Mouse (Mus musculus): Measurements from ENCODE around the gene Dcaf8. TPM values are rescaled to one million over a fixed set of nuclear protein-coding genes. Genes with fewer than 3 reads are reported as not detected.

Gene Dcaf8
- 147 and 149 TPM in 2 replicates for polyA plus RNA-seq (2015; fragmentation: Nextera tagmentation; extraction: Ambion mirVana)

DNA sequence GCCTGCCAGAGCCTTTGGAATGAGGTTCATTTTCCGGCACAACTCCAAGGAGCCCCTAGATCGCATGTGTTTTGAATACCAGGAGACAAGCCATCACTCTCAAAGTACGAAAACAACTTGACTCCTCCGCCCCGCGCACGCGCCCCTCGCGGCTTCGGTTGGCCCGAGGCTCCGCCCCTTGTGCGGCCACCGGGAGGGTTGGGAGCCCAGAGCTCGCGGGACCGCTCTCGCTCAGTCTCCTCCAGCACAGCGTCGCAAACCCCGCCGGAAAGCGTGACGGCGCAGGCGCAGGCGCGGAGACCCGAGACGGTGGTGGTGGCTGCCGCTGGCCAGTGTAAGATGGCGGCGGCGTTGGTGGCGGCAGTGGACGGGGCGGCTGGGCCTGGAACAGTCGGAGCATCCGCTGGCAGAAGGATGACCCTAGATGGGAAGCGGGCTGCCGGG is at the start of gene Dcaf8:
Gene Dcaf8, plus strand, starts transcription at position 250 of the 444 bp plus-strand sequence.
- under 1% methylated on average over 39 of the region's 42 CpGs for WGBS
- Histone ChIP-seq H3K36me3 (ENCODE audit: insufficient read depth, low read length) (peaks cover 19% of the 10 kb centered on the region; the same call in 1 of the 2 replicates), H3K9ac (replicated peaks; ENCODE audit: low read length) (peak within 1 kb of the TSS; percentile 98), H3K27me3 (ENCODE audit: insufficient read depth, low read length) (no peaks in the 10 kb centered on the region), H3K9me3 (ENCODE audit: low read length) (no peaks in the 10 kb centered on the region), H3K4me3 (ENCODE audit: low read length) (peak within 1 kb of the TSS; percentile 71), H3K4me2 (replicated peaks; ENCODE audit: low read depth, low read length) (peak within 1 kb of the TSS; percentile 71), H3K27ac (ENCODE audit: low read length) (peak within 1 kb of the TSS; percentile 96), H3K4me1 (ENCODE audit: insufficient read depth, low read length) (peaks cover 14% of the 10 kb centered on the region)
- ATAC-seq (ENCODE audit: low FRiP score, low TSS enrichment), result peak; percentile 99

GRCm38 (mm10) chr1:172099325-172100033 is 48.4 kb upstream of the Dcaf8 start:
- Histone ChIP-seq H3K36me3 (ENCODE audit: insufficient read depth, low read length) (peaks cover 56% of the 10 kb centered on the region), H3K27ac (ENCODE audit: low read length) (no peak overlapping the region), H3K4me1 (ENCODE audit: insufficient read depth, low read length) (no peaks in the 10 kb centered on the region), H3K9me3 (ENCODE audit: low read length) (no peaks in the 10 kb centered on the region), H3K9ac (replicated peaks; ENCODE audit: low read length) (no peak overlapping the region), H3K4me2 (replicated peaks; ENCODE audit: low read depth, low read length) (no peak overlapping the region), H3K4me3 (ENCODE audit: low read length) (no peak overlapping the region), H3K27me3 (ENCODE audit: insufficient read depth, low read length) (no peaks in the 10 kb centered on the region)
- ATAC-seq (ENCODE audit: low FRiP score, low TSS enrichment), result no peak
- 76% methylated on average over 6 of the region's 6 CpGs for WGBS

- no peak for ATAC-seq (ENCODE audit: low FRiP score, low TSS enrichment)
- Histone ChIP-seq H3K27me3 (ENCODE audit: insufficient read depth, low read length) (no peaks in the 10 kb centered on the region), H3K9me3 (ENCODE audit: low read length) (no peaks in the 10 kb centered on the region), H3K36me3 (ENCODE audit: insufficient read depth, low read length) (peaks cover 81% of the 10 kb centered on the region), H3K9ac (replicated peaks; ENCODE audit: low read length) (no peak overlapping the region), H3K4me2 (replicated peaks; ENCODE audit: low read depth, low read length) (no peak overlapping the region), H3K27ac (ENCODE audit: low read length) (no peak overlapping the region), H3K4me3 (ENCODE audit: low read length) (no peak overlapping the region), H3K4me1 (ENCODE audit: insufficient read depth, low read length) (no peaks in the 10 kb centered on the region)
- 87% methylated on average over 4 of the region's 4 CpGs for WGBS
Observed at GRCm38 (mm10) chr1:172103619-172104018, 44.3 kb upstream of the Dcaf8 start.

DNA sequence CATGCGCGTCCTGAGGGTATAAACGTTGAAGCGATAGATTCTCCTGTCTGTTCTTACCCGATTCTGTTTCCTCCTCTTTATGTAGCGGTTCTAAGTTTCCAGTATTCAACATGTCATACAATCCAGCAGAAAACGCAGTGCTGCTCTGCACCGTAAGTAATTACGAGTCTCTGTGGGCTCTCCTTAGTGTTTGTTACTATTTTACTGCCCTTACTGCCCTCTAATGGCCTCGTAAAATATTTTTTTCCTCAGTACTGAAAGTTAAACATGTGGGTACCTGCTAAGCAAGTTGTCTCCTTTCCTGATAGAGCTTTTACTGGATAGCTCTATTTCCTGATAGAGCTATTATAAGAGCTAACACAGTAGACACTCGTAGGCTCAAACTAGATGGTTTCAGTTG is 42.8 kb upstream of the Dcaf8 start:
- H3K4me3 ChIP-seq (ENCODE audit: low read length), result no peak overlapping the region

DNA sequence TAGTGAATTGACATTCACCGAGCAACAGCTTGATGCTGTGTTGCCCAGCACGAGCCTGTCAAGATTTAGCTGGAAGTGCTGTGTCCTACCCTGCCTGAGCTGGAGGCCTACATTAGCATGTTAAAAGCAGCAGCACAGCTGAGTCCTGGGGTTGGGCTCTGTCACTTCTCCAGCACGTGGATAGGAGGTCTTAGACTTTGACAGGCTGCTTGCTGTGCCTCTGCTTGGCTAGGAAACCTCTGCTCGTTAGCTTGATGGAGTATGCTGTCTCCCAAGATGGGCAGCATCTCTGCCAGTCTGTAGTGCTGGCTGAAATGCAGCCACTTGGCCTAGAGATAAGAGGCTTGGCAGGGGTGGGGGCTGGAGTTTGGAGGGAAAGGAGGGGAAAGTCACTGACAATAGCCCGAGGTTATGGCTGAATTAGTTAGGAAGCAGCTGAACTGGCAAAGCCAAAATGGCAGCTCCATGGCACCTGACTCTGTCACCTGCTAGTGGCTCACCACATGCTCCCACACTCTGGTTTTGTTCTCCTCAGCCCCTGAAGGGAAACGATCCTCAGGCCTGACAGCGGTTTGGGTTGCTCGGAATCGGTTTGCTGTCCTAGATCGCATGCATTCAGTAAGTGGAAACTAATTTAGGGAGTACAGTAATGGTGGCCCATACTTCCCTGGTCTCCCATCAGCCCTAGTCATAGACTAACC is 40.0 kb upstream of the Dcaf8 start:
- WGBS, result 81% methylated on average over 10 of the region's 10 CpGs
- Histone ChIP-seq H3K9ac (replicated peaks; ENCODE audit: low read length) (no peak overlapping the region), H3K4me1 (ENCODE audit: insufficient read depth, low read length) (no peaks in the 10 kb centered on the region), H3K4me2 (replicated peaks; ENCODE audit: low read depth, low read length) (no peak overlapping the region), H3K27ac (ENCODE audit: low read length) (no peak overlapping the region), H3K9me3 (ENCODE audit: low read length) (no peaks in the 10 kb centered on the region), H3K36me3 (ENCODE audit: insufficient read depth, low read length) (peaks cover 89% of the 10 kb centered on the region), H3K27me3 (ENCODE audit: insufficient read depth, low read length) (no peaks in the 10 kb centered on the region), H3K4me3 (ENCODE audit: low read length) (no peak overlapping the region)
- no peak for ATAC-seq (ENCODE audit: low FRiP score, low TSS enrichment)

More for the DNA sequence above, 42.8 kb upstream of the Dcaf8 start:
- no peak for ATAC-seq (ENCODE audit: low FRiP score, low TSS enrichment)
- Histone ChIP-seq H3K4me1 (ENCODE audit: insufficient read depth, low read length) (no peaks in the 10 kb centered on the region), H3K27me3 (ENCODE audit: insufficient read depth, low read length) (no peaks in the 10 kb centered on the region), H3K9ac (replicated peaks; ENCODE audit: low read length) (no peak overlapping the region), H3K36me3 (ENCODE audit: insufficient read depth, low read length) (peaks cover 86% of the 10 kb centered on the region), H3K4me2 (replicated peaks; ENCODE audit: low read depth, low read length) (no peak overlapping the region), H3K9me3 (ENCODE audit: low read length) (no peaks in the 10 kb centered on the region), H3K27ac (ENCODE audit: low read length) (no peak overlapping the region)
- WGBS, result 71% methylated on average over 11 of the region's 11 CpGs

GRCm38 (mm10) chr1:172116948-172117347 is 30.9 kb upstream of the Dcaf8 start:
- 89% methylated on average over 5 of the region's 5 CpGs for WGBS
- H3K36me3 ChIP-seq (ENCODE audit: insufficient read depth, low read length), result peaks cover 96% of the 10 kb centered on the region
- H3K4me2 ChIP-seq (replicated peaks; ENCODE audit: low read depth, low read length), result no peak overlapping the region
- H3K9ac ChIP-seq (replicated peaks; ENCODE audit: low read length), result no peak overlapping the region
- ATAC-seq (ENCODE audit: low FRiP score, low TSS enrichment), result no peak
- H3K9me3 ChIP-seq (ENCODE audit: low read length), result no peaks in the 10 kb centered on the region
- H3K4me1 ChIP-seq (ENCODE audit: insufficient read depth, low read length), result no peaks in the 10 kb centered on the region
- no peaks in the 10 kb centered on the region for H3K27me3 ChIP-seq (ENCODE audit: insufficient read depth, low read length)
- H3K4me3 ChIP-seq (ENCODE audit: low read length), result no peak overlapping the region
- no peak overlapping the region for H3K27ac ChIP-seq (ENCODE audit: low read length)

DNA sequence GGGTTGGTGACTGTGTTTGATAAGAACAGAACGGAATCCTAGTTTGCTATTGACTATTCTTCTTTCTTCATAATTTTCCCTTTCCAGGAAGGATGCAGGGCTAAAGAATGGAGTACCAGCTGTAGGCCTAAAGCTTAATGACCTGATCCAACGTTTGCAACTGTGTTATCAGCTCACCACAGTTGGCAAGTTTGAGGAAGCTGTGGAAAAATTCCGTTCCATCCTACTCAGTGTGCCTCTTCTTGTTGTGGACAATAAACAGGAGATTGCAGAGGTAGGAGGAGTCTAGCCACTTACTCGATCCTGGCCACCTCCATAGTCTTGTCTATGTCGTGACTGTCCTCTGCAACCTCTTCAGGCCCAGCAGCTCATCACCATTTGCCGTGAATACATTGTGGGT is 28.8 kb upstream of the Dcaf8 start:
- Histone ChIP-seq H3K4me3 (ENCODE audit: low read length) (no peak overlapping the region), H3K27ac (ENCODE audit: low read length) (no peak overlapping the region), H3K4me1 (ENCODE audit: insufficient read depth, low read length) (no peaks in the 10 kb centered on the region), H3K9me3 (ENCODE audit: low read length) (no peaks in the 10 kb centered on the region), H3K27me3 (ENCODE audit: insufficient read depth, low read length) (no peaks in the 10 kb centered on the region), H3K4me2 (replicated peaks; ENCODE audit: low read depth, low read length) (no peak overlapping the region), H3K9ac (replicated peaks; ENCODE audit: low read length) (no peak overlapping the region), H3K36me3 (ENCODE audit: insufficient read depth, low read length) (peaks cover 92% of the 10 kb centered on the region)
- WGBS, result 81% methylated on average over 6 of the region's 6 CpGs
- ATAC-seq (ENCODE audit: low FRiP score, low TSS enrichment), result no peak

GRCm38 (mm10) chr1:172119720-172120119 is 28.2 kb upstream of the Dcaf8 start:
- Histone ChIP-seq H3K27me3 (ENCODE audit: insufficient read depth, low read length) (no peaks in the 10 kb centered on the region), H3K4me3 (ENCODE audit: low read length) (no peak overlapping the region), H3K9ac (replicated peaks; ENCODE audit: low read length) (no peak overlapping the region), H3K4me1 (ENCODE audit: insufficient read depth, low read length) (no peaks in the 10 kb centered on the region), H3K4me2 (replicated peaks; ENCODE audit: low read depth, low read length) (no peak overlapping the region), H3K9me3 (ENCODE audit: low read length) (no peaks in the 10 kb centered on the region), H3K27ac (ENCODE audit: low read length) (no peak overlapping the region), H3K36me3 (ENCODE audit: insufficient read depth, low read length) (peaks cover 85% of the 10 kb centered on the region)
- 58% methylated on average over 3 of the region's 3 CpGs for WGBS
- 0 out of 2 replicates have a peak, but pooled peaks have one; percentile 44 for ATAC-seq (ENCODE audit: low FRiP score, low TSS enrichment)

GRCm38 (mm10) chr1:172122671-172123070 is 25.2 kb upstream of the Dcaf8 start:
- no peak overlapping the region for H3K4me2 ChIP-seq (replicated peaks; ENCODE audit: low read depth, low read length)
- peaks cover 6% of the 10 kb centered on the region for H3K4me1 ChIP-seq (ENCODE audit: insufficient read depth, low read length)
- no peaks in the 10 kb centered on the region for H3K9me3 ChIP-seq (ENCODE audit: low read length)
- H3K36me3 ChIP-seq (ENCODE audit: insufficient read depth, low read length), result peaks cover 56% of the 10 kb centered on the region
- H3K4me3 ChIP-seq (ENCODE audit: low read length), result no peak overlapping the region
- ATAC-seq (ENCODE audit: low FRiP score, low TSS enrichment), result no peak
- H3K27ac ChIP-seq (ENCODE audit: low read length), result no peak overlapping the region
- H3K27me3 ChIP-seq (ENCODE audit: insufficient read depth, low read length), result no peaks in the 10 kb centered on the region
- H3K9ac ChIP-seq (replicated peaks; ENCODE audit: low read length), result no peak overlapping the region
- whole genome bisulfite sequencing, result 61% methylated on average over 2 of the region's 2 CpGs

- WGBS, result 76% methylated on average over 6 of the region's 6 CpGs
- Histone ChIP-seq H3K4me3 (ENCODE audit: low read length) (no peak overlapping the region), H3K27ac (ENCODE audit: low read length) (no peak overlapping the region)
Observed at GRCm38 (mm10) chr1:172124572-172124971, 23.3 kb upstream of the Dcaf8 start.

More at GRCm38 (mm10) chr1:172124572-172124971, 23.3 kb upstream of the Dcaf8 start:
- Histone ChIP-seq H3K4me2 (replicated peaks; ENCODE audit: low read depth, low read length) (no peak overlapping the region), H3K4me1 (ENCODE audit: insufficient read depth, low read length) (peaks cover 9% of the 10 kb centered on the region), H3K36me3 (ENCODE audit: insufficient read depth, low read length) (peaks cover 49% of the 10 kb centered on the region), H3K9ac (replicated peaks; ENCODE audit: low read length) (no peak overlapping the region), H3K9me3 (ENCODE audit: low read length) (no peaks in the 10 kb centered on the region), H3K27me3 (ENCODE audit: insufficient read depth, low read length) (no peaks in the 10 kb centered on the region)
- no peak for ATAC-seq (ENCODE audit: low FRiP score, low TSS enrichment)
